7 mouse cellular contexts compared by ENCODE assay signal in genomic region chr6:40346959-40347771, GRCm38 (mm10). TPM values are rescaled to one million over a fixed set of nuclear protein-coding genes. Genes with fewer than 3 reads are reported as not detected.
A peak's percentile ranks its signal among the peaks of the same experiment; 100 is the strongest.
DNase-seq lines count a peak whose midpoint lies in the region; ATAC-seq lines count a peak whose summit lies in the region.

No protein-coding gene starts in this region.

- H3K36me3 ChIP-seq in stomach, embryonic 15.5 days, result no peaks in the 10 kb centered on the region

- intact Hi-C loops in heart, postnatal 10 days (cut with DNase I), result no loop called here
- intact Hi-C loops in left cerebral cortex, postnatal 36 days (cut with DNase I), result no loop called here

- 53% methylated on average over 10 of the region's 10 CpGs for WGBS in stomach, embryonic 15.5 days

- H3K4me1 ChIP-seq in stomach, embryonic 15.5 days, result no peaks in the 10 kb centered on the region

- no peak overlapping the region for H3K4me3 ChIP-seq in stomach, embryonic 15.5 days (replicated peaks)

- H3K4me2 ChIP-seq in stomach, embryonic 15.5 days, result no peak overlapping the region

- ATAC-seq in stomach, embryonic 15.5 days (ENCODE audit: insufficient read depth, low FRiP score, low read depth), result peak; percentile 73; the same call in 1 of the 2 replicates

- no peak overlapping the region for H3K9ac ChIP-seq in stomach, embryonic 15.5 days

- DNase-seq in ovary, postnatal 36 days (ENCODE audit: low spot score), result peak; percentile 10
- no peak for DNase-seq in ovary, adult 18-20 months (ENCODE audit: low spot score)
- DNase-seq in cerebellum, postnatal 14 days, result peak; percentile 88 to 89
- DNase-seq in heart, postnatal 10 days, result peak; percentile 57 to 68
- peak; percentile 60 to 72 for DNase-seq in left cerebral cortex, postnatal 36 days (ENCODE audit: low spot score in 2 of 2)
- DNase-seq in retina, postnatal 1 day, result no peak

- no peaks in the 10 kb centered on the region for H3K27me3 ChIP-seq in stomach, embryonic 15.5 days (replicated peaks)

- H3K9me3 ChIP-seq in stomach, embryonic 15.5 days, result no peaks in the 10 kb centered on the region

- no peak overlapping the region for H3K27ac ChIP-seq in stomach, embryonic 15.5 days

RNA-seq across cellular contexts. Expression of gene Agk, which starts 22.2 kb away (rescaled TPM):
- 10 to 100 TPM; 21.0 to 22.5 TPM for total RNA-seq in heart, postnatal 10 days (2021)
- total RNA-seq in left cerebral cortex, postnatal 36 days (2021), result 10 to 100 TPM; 41.4 to 44.8 TPM
- 36.4 and 40.2 TPM in 2 replicates for polyA plus RNA-seq in stomach, embryonic 15.5 days (2015; fragmentation: Nextera tagmentation; extraction: Ambion mirVana)

Comparison
In these comparisons a context has a peak if more than half of its experiments do, and no peak if none do; other contexts are left out.
1. DNase-seq: peak in ovary, postnatal 36 days (single experiment), cerebellum, postnatal 14 days (2 of 2), heart, postnatal 10 days (2 of 2) and left cerebral cortex, postnatal 36 days (2 of 2); none in ovary, adult 18-20 months (single experiment) and retina, postnatal 1 day (single experiment).